Mouse (Mus musculus) cortical plate, adult 2 months (tissue): ENCODE data around the gene Kctd21.

Source experiments
- CTCF ChIP-seq: fragments of 200-500 bp; IDR thresholded peaks from 2 replicates; pipeline ENCODE4 v1.5.1; 2011; ENCODE audit warnings: mild to moderate bottlenecking, control low read depth, low read length; ENCODE audit not compliant: insufficient read depth; ENCODE audit errors: extremely low read depth
- POLR2A ChIP-seq: fragments of 200-500 bp; IDR thresholded peaks from 2 replicates; pipeline ENCODE4 v1.6.1; 2011; ENCODE audit warnings: mild to moderate bottlenecking, low read length, control low read depth; ENCODE audit not compliant: insufficient read depth; ENCODE audit errors: extremely low read depth

GRCm38 (mm10) chr7:97375101-97375500, 43.0 kb downstream of the Kctd21 start:
- TF ChIP-seq CTCF (no peak), POLR2A (no peak)
